Mouse (Mus musculus) liver, embryonic 14.5 days (tissue): ENCODE results near the gene Leprot. TPM values are rescaled to one million over a fixed set of nuclear protein-coding genes. Genes with fewer than 3 reads are reported as not detected.

Source experiments
- ATAC-seq: fragments of 200-750 bp; cut with Nextera tagmentation; 2 replicates; pipeline ENCODE4 v1.8.0; 2017; ENCODE audit warnings: moderate number of reproducible peaks, mild to moderate bottlenecking, moderate library complexity; ENCODE audit not compliant: insufficient read depth
- DNase-seq, 3 experiments: peaks; one replicate each; pipeline ENCODE4 v3.0.0-alpha.2; 2012 to 2013; ENCODE audit warnings: low read depth in 3 of 3, low spot score in 3 of 3
- H3K27ac ChIP-seq: fragments of 300-500 bp; sonication (generic); 2 replicates; pipeline ENCODE4 v1.5.1; 2014; ENCODE audit warnings: moderate library complexity, mild to moderate bottlenecking, control low read depth, inconsistent platforms
- H3K27me3 ChIP-seq: fragments of 300-500 bp; sonication (generic); 2 replicates; pipeline ENCODE4 v1.6.1; 2014; ENCODE audit warnings: mild to moderate bottlenecking, low read length, moderate library complexity; ENCODE audit not compliant: control insufficient read depth, insufficient read depth
- H3K36me3 ChIP-seq: fragments of 300-500 bp; sonication (generic); replicated peaks from 2 replicates; pipeline ENCODE4 v1.6.1; 2014; ENCODE audit warnings: low read depth; ENCODE audit not compliant: control insufficient read depth, insufficient read depth
- H3K4me1 ChIP-seq, 2 experiments: fragments of 200-500 bp in 1 of 2; fragments of 300-500 bp in 1 of 2; sonication (generic) in 1 of 2; replicated peaks; 2 replicates each; pipeline ENCODE4 v1.6.1; 2012 to 2014; ENCODE audit warnings: antibody characterized with exemption in 1 of 2, inconsistent platforms in 1 of 2, low read length in 1 of 2; ENCODE audit not compliant: control insufficient read depth in 2 of 2, insufficient read depth in 2 of 2
- H3K4me2 ChIP-seq: fragments of 300-500 bp; sonication (generic); 2 replicates; pipeline ENCODE4 v1.6.1; 2014; ENCODE audit warnings: low read depth, mild to moderate bottlenecking, control low read depth, moderate library complexity
- H3K4me3 ChIP-seq, 2 experiments: fragments of 200-500 bp in 1 of 2; fragments of 300-500 bp in 1 of 2; sonication (generic) in 1 of 2; 2 replicates each; pipeline ENCODE4 v1.5.1; 2012 to 2014; ENCODE audit warnings: low read depth in 2 of 2, low read length in 2 of 2, mild to moderate bottlenecking in 2 of 2, control low read depth in 1 of 2, inconsistent platforms in 1 of 2, moderate library complexity in 1 of 2; ENCODE audit not compliant: insufficient read depth in 1 of 2
- H3K9ac ChIP-seq: fragments of 300-500 bp; sonication (generic); replicated peaks from 2 replicates; pipeline ENCODE4 v1.6.1; 2014; ENCODE audit warnings: mild to moderate bottlenecking, control low read depth, moderate library complexity
- H3K9me3 ChIP-seq: fragments of 300-500 bp; sonication (generic); 2 replicates; pipeline ENCODE4 v1.6.1; 2016; ENCODE audit warnings: low read length, mixed read lengths; ENCODE audit not compliant: control insufficient read depth
- CTCF ChIP-seq: IDR thresholded peaks from 2 replicates; pipeline ENCODE4 v1.5.1; 2016; ENCODE audit warnings: antibody characterized with exemption, low read depth, control low read depth
- EP300 ChIP-seq: IDR thresholded peaks from 2 replicates; pipeline ENCODE4 v1.6.1; 2016; ENCODE audit warnings: antibody characterized with exemption, low read depth
- WGBS: fragments of 180-500 bp; shearing (Covaris S2); extraction: QIAGEN DNeasy Blood & Tissue Kit; methylation state at CpG from one replicate; pipeline ENCODE4 v1.1.7; 2014; ENCODE audit not compliant: insufficient replicate concordance; 5-methylcytosine and 5-hydroxymethylcytosine counted together
- polyA plus RNA-seq, 2 experiments: library from polyadenylated mRNA; depleted of rRNA in 1 of 2; stranded (reverse) in 1 of 2; unstranded in 1 of 2; fragments of >200 nt; fragmentation: Nextera tagmentation in 1 of 2; extraction: Ambion mirVana in 1 of 2; gene quantifications; 2 replicates each; pipeline versions ENCODE4 v1.2.1 to v1.2.3; 2012 to 2014

Leprot gene
- polyA plus RNA-seq, 2 experiments, result 43.7 to 51.1 TPM

GRCm38 (mm10) chr4:101656056-101656455 lies 8.5 kb downstream of the Leprot start:
- Histone ChIP-seq H3K27me3 (no peaks in the 10 kb centered on the region), H3K9ac (no peak overlapping the region), H3K4me3 (no peak overlapping the region), H3K9me3 (no peaks in the 10 kb centered on the region), H3K4me1 (peaks cover 37 to 55% of the 10 kb centered on the region in 2 experiments), H3K27ac (peak overlapping the region; percentile 46), H3K36me3 (peaks cover 39% of the 10 kb centered on the region), H3K4me2 (peak overlapping the region; percentile 31; the same call in 1 of the 2 replicates)
- no peak for ATAC-seq
- TF ChIP-seq CTCF (no peak), EP300 (no peak)
- WGBS, result 70% methylated on average over 15 of the region's 15 CpGs
- DNase-seq, result no peak

- no peaks in the 10 kb centered on the region for H3K27me3 ChIP-seq
- peaks cover 49% of the 10 kb centered on the region for H3K36me3 ChIP-seq
- peak overlapping the region; percentile 14 for H3K27ac ChIP-seq
- no peaks in the 10 kb centered on the region for H3K9me3 ChIP-seq
- 14% methylated on average over 6 of the region's 6 CpGs for WGBS
- TF ChIP-seq EP300, result 0 out of 2 replicates have a peak, but pooled peaks have one; percentile 25
- TF ChIP-seq CTCF, result peak; percentile 59
- H3K4me3 ChIP-seq, result peak overlapping the region in 1 of 2 experiments; percentile 1; a peak in 1 of 4 replicates
- ATAC-seq (peak; percentile 25), DNase-seq (peak in 2 of 3 experiments; percentile 27 to 52)
- 0 out of 2 replicates have a peak overlapping the region, but pooled peaks have one; percentile 0 for H3K9ac ChIP-seq
- peaks cover 31 to 45% of the 10 kb centered on the region in 2 experiments for H3K4me1 ChIP-seq
- H3K4me2 ChIP-seq, result peak overlapping the region; percentile 33
These were observed 9.5 kb downstream of the Leprot start for GRCm38 (mm10) chr4:101656956-101657570.

DNA sequence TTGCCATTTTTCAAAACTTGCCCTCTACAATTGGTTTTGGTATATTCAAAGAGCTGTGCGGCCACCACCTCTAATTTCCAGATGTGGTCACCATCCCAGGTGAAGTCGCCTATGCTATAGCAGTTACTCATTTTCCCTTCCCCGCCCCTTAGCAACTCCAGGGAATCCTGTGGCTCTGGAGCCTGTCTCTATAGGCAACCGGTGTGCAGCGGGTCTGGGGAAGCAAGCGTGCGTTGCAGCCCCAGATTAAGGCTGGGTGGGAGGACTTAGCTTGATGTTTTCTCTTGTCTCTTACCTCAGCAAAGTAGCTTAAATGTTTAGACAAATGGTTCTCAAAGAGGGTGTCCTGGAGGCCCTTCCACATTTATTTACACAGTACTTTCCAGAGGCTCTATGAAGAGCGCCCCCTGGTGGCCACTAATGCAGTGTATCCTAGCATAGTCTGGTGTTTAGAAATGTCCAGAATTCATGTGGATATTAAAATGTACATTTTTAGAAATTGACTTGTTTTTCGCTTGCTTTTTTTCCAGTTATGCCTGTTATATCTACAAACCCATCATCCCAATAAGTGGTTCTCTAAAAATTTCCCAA lies 16.7 kb downstream of the Leprot start:
- 69% methylated on average over 9 of the region's 9 CpGs for WGBS
- no peak overlapping the region for H3K4me2 ChIP-seq
- H3K27ac ChIP-seq, result no peak overlapping the region
- peak; percentile 59; the same call in 1 of the 2 replicates for ATAC-seq
- peak in 1 of 3 experiments; percentile 40 for DNase-seq
- no peaks in the 10 kb centered on the region for H3K9me3 ChIP-seq
- no peak for TF ChIP-seq EP300
- TF ChIP-seq CTCF, result peak; percentile 77
- peaks cover 25% of the 10 kb centered on the region for H3K36me3 ChIP-seq
- no peak overlapping the region for H3K9ac ChIP-seq
- H3K4me3 ChIP-seq, result no peak overlapping the region
- no peaks in the 10 kb centered on the region for H3K27me3 ChIP-seq
- H3K4me1 ChIP-seq, result no peaks in the 10 kb centered on the region

DNA sequence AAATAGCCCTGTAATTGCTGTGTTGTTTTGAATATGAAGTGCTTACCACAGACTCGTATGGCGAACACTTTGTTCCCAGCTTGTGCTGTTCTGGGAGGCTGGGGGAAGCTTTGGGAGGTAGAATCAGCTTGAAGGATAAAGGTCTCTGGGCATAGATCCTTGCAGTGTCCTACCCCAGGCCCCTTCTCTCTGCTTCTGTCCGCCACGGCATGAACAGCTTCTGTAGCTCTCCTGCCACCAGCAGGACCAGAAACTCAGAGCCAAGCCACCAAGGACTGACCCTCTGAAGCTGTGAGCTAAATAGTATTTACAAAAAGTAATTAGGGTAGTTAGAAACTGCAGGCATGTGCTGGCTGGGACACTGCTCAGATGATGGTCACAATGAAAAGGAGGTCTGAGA lies 17.2 kb downstream of the Leprot start:
- no peaks in the 10 kb centered on the region for H3K9me3 ChIP-seq
- 85% methylated on average over 4 of the region's 4 CpGs for WGBS
- no peak for ATAC-seq
- no peak overlapping the region for H3K4me3 ChIP-seq
- no peak overlapping the region for H3K4me2 ChIP-seq
- no peak overlapping the region for H3K27ac ChIP-seq
- DNase-seq, result no peak
- H3K9ac ChIP-seq, result no peak overlapping the region
- TF ChIP-seq CTCF (no peak), EP300 (no peak)
- no peaks in the 10 kb centered on the region for H3K27me3 ChIP-seq
- no peaks in the 10 kb centered on the region for H3K4me1 ChIP-seq
- peaks cover 20% of the 10 kb centered on the region for H3K36me3 ChIP-seq

- H3K36me3 ChIP-seq, result no peaks in the 10 kb centered on the region
- WGBS, result 45% methylated on average over 5 of the region's 5 CpGs
- TF ChIP-seq EP300, result no peak
- DNase-seq, result no peak
- ATAC-seq, result no peak
- no peak overlapping the region for H3K27ac ChIP-seq
- H3K27me3 ChIP-seq, result no peaks in the 10 kb centered on the region
- no peaks in the 10 kb centered on the region for H3K9me3 ChIP-seq
- H3K4me3 ChIP-seq, result no peak overlapping the region
- H3K4me2 ChIP-seq, result no peak overlapping the region
- H3K4me1 ChIP-seq, result no peaks in the 10 kb centered on the region
- H3K9ac ChIP-seq, result no peak overlapping the region
These were observed 21.6 kb downstream of the Leprot start for GRCm38 (mm10) chr4:101669161-101669560.
